Mouse (Mus musculus) megakaryocyte, embryonic 14.5 days (primary cell): ENCODE data around the gene Vsx1.

Experiments
- FLI1 ChIP-seq: IDR thresholded peaks from 2 replicates; pipeline ENCODE4 v1.6.1; 2012; ENCODE audit warnings: low read length, inconsistent platforms, mixed read lengths
- GATA1 ChIP-seq: IDR thresholded peaks from 3 replicates; pipeline ENCODE4 v1.6.1; 2012; ENCODE audit warnings: mixed read lengths, low read length, inconsistent platforms, borderline replicate concordance

DNA sequence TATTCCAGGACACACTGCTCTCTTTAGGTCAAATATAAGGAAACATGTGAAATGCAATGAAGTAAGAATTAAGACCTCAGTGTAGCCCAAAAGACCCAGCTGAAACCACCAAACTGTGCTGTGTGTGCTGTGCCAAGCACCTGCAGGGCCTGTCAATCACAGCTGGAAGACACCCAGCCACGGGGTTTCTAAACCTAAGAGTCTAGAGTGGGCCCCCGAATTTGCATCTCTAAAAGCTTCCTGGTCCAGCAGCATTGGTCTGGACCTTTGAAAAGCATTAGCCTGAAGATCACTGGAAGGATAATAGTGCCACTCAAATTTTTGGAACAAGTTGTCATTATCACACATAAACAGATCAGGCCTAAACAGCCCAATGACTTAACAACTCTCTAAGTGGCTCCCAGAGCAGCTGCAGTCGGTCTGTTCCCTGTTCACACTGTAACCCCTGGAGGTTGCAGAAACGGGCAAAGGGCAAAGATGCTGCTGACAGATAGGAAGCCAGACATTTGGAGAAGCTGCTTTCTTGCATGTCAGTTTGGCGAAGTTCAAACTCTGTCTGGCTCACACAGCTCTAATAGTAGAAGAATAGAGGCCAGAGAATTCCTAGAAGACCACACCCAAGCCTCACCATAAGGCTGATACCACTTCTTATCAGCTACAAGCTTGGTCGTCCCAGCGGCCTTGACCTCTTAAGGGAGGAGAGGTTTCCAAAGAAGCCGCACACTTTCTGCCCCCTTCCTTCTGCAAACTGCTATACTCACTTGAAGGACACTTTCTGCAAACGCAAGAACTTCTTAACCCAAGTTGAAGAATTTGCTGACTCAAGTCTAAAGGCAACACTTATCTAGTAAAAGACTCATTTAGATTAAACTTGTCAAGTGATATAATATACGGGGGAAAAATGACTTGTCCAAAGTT lies 23.4 kb downstream of the Vsx1 start:
- TF ChIP-seq GATA1 (no peak), FLI1 (no peak)
